Mouse (Mus musculus) testis, adult 2 months (tissue): ENCODE measurements at regions not wholly inside any gene's neighbourhood (a gene's known extent, or its start where the extent isn't known, plus 50 kb on each side); places are given as distances from the start of the nearest gene placed in this dataset.

ENCODE experiments used
- H3K27ac ChIP-seq: fragments of 200-500 bp; 2 replicates; pipeline ENCODE4 v1.5.1; 2012; ENCODE audit warnings: low read depth, low read length; ENCODE audit not compliant: control insufficient read depth, insufficient read depth
- H3K27me3 ChIP-seq: fragments of 200-500 bp; 2 replicates; pipeline ENCODE4 v1.6.1; 2012; ENCODE audit warnings: mild to moderate bottlenecking, low read length, moderate library complexity; ENCODE audit not compliant: control insufficient read depth, insufficient read depth
- H3K36me3 ChIP-seq: fragments of 200-500 bp; 2 replicates; pipeline ENCODE4 v1.6.1; 2012; ENCODE audit warnings: mild to moderate bottlenecking, low read length; ENCODE audit not compliant: control insufficient read depth, insufficient read depth
- H3K4me1 ChIP-seq: fragments of 200-500 bp; 2 replicates; pipeline ENCODE4 v1.6.1; 2012; ENCODE audit warnings: low read length; ENCODE audit not compliant: control insufficient read depth, insufficient read depth
- H3K4me3 ChIP-seq: fragments of 200-500 bp; 2 replicates; pipeline ENCODE4 v1.5.1; 2012; ENCODE audit warnings: low read depth, mild to moderate bottlenecking, low read length, moderate library complexity, mixed read lengths; ENCODE audit not compliant: control insufficient read depth
- CTCF ChIP-seq: fragments of 200-500 bp; IDR thresholded peaks from 2 replicates; pipeline ENCODE4 v1.5.1; 2012; ENCODE audit warnings: low read depth, mild to moderate bottlenecking, inconsistent platforms, low read length, moderate library complexity; ENCODE audit not compliant: control insufficient read depth, insufficient read depth, insufficient replicate concordance
- POLR2A ChIP-seq: fragments of 200-500 bp; IDR thresholded peaks from 2 replicates; pipeline ENCODE4 v1.6.1; 2012; ENCODE audit warnings: low read depth, mild to moderate bottlenecking, inconsistent platforms, low read length, moderate library complexity; ENCODE audit not compliant: control insufficient read depth

- TF ChIP-seq POLR2A = no peak
- no peak for TF ChIP-seq CTCF
- H3K4me1 ChIP-seq = no peaks in the 10 kb centered on the region
- H3K4me3 ChIP-seq = no peak overlapping the region
- H3K27me3 ChIP-seq = no peaks in the 10 kb centered on the region
- H3K36me3 ChIP-seq = no peaks in the 10 kb centered on the region
- no peak overlapping the region for H3K27ac ChIP-seq
These were observed 88.5 kb upstream of the Mphosph6 start for GRCm38 (mm10) chr8:117890211-117890610.

GRCm38 (mm10) chr8:117881414-117881973 is 79.8 kb upstream of the Mphosph6 start:
- TF ChIP-seq CTCF = no peak
- Histone ChIP-seq H3K36me3 (no peaks in the 10 kb centered on the region), H3K27ac (no peak overlapping the region), H3K27me3 (no peaks in the 10 kb centered on the region), H3K4me1 (no peaks in the 10 kb centered on the region; the same call in 1 of the 2 replicates), H3K4me3 (no peak overlapping the region)

- Histone ChIP-seq H3K4me1 (no peaks in the 10 kb centered on the region; the same call in 1 of the 2 replicates), H3K36me3 (no peaks in the 10 kb centered on the region), H3K27ac (no peak overlapping the region), H3K27me3 (no peaks in the 10 kb centered on the region), H3K4me3 (no peak overlapping the region)
- TF ChIP-seq CTCF = no peak
- TF ChIP-seq POLR2A = no peak
These were observed 78.7 kb upstream of the Mphosph6 start for GRCm38 (mm10) chr8:117880279-117880975.

GRCm38 (mm10) chr8:117873611-117874010 is 71.9 kb upstream of the Mphosph6 start:
- TF ChIP-seq CTCF = no peak
- TF ChIP-seq POLR2A = no peak
- Histone ChIP-seq H3K4me1 (no peaks in the 10 kb centered on the region), H3K27ac (no peak overlapping the region), H3K4me3 (no peak overlapping the region), H3K36me3 (no peaks in the 10 kb centered on the region), H3K27me3 (no peaks in the 10 kb centered on the region)

- Histone ChIP-seq H3K4me3 (no peak overlapping the region), H3K36me3 (no peaks in the 10 kb centered on the region), H3K27me3 (no peaks in the 10 kb centered on the region), H3K27ac (no peak overlapping the region), H3K4me1 (no peaks in the 10 kb centered on the region)
- no peak for TF ChIP-seq CTCF
- TF ChIP-seq POLR2A = no peak
These were observed 65.4 kb upstream of the Mphosph6 start for GRCm38 (mm10) chr8:117867138-117867537.

GRCm38 (mm10) chr8:117865014-117865413 is 63.3 kb upstream of the Mphosph6 start:
- Histone ChIP-seq H3K4me3 (no peak overlapping the region), H3K4me1 (peaks cover under 1% of the 10 kb centered on the region; the same call in 1 of the 2 replicates), H3K36me3 (no peaks in the 10 kb centered on the region), H3K27me3 (no peaks in the 10 kb centered on the region), H3K27ac (no peak overlapping the region)
- TF ChIP-seq CTCF (no peak), POLR2A (no peak)

GRCm38 (mm10) chr8:117863837-117864236 is 62.1 kb upstream of the Mphosph6 start:
- Histone ChIP-seq H3K4me1 (peaks cover 6% of the 10 kb centered on the region), H3K36me3 (no peaks in the 10 kb centered on the region), H3K27ac (no peak overlapping the region), H3K27me3 (no peaks in the 10 kb centered on the region), H3K4me3 (no peak overlapping the region)
- TF ChIP-seq POLR2A = no peak
- TF ChIP-seq CTCF = peak; percentile 54; the same call in 1 of the 2 replicates

- Histone ChIP-seq H3K4me1 (peaks cover 6% of the 10 kb centered on the region), H3K36me3 (no peaks in the 10 kb centered on the region), H3K4me3 (no peak overlapping the region), H3K27ac (no peak overlapping the region), H3K27me3 (no peaks in the 10 kb centered on the region)
- no peak for TF ChIP-seq POLR2A
- TF ChIP-seq CTCF = no peak
These were observed 60.6 kb upstream of the Mphosph6 start for GRCm38 (mm10) chr8:117862318-117862717.
